Comparison of ENCODE assay signal across 12 mouse cellular contexts in genomic region chr9:70864039-70864438, GRCm38 (mm10).
DNase-seq lines count a peak whose midpoint lies in the region; ATAC-seq and TF ChIP-seq lines count a peak whose summit lies in the region.
"Had no signal": no experiment of that assay in that cellular context is flagged by ENCODE, and none has a peak within 500 bp of the region (broad histone marks: within the 10 kb centered on the region; RNA-seq: fewer than 3 reads in every experiment).

No protein-coding gene starts in this region.

- H3K27me3 ChIP-seq in intestine, embryonic 16.5 days (replicated peaks; ENCODE audit: control insufficient read depth, insufficient read depth, low read length), result no peaks in the 10 kb centered on the region
- H3K27me3 ChIP-seq in liver, embryonic 14.5 days (ENCODE audit: control insufficient read depth, insufficient read depth, low read length), result no peaks in the 10 kb centered on the region
- no peaks in the 10 kb centered on the region for H3K27me3 ChIP-seq in stomach, embryonic 15.5 days (replicated peaks)
- H3K27me3 ChIP-seq: midbrain, embryonic 15.5 days had no signal

- no peak for TF ChIP-seq CTCF in layer of hippocampus, adult 2 months (conservative IDR thresholded peaks at IDR 0.05)
- no peak for TF ChIP-seq CTCF in liver, embryonic 14.5 days (IDR thresholded peaks at IDR 0.05; ENCODE audit: low read depth)

- H3K4me3 ChIP-seq in layer of hippocampus, adult 2 months, result no peak overlapping the region
- H3K4me3 ChIP-seq in intestine, embryonic 16.5 days (ENCODE audit: low read length), result no peak overlapping the region
- H3K4me3 ChIP-seq in liver, embryonic 14.5 days (ENCODE audit: insufficient read depth in 1 of 2, low read depth in 2 of 2, low read length in 2 of 2), result no peak overlapping the region
- H3K4me3 ChIP-seq in stomach, embryonic 15.5 days (replicated peaks), result no peak overlapping the region
- H3K4me3 ChIP-seq: midbrain, embryonic 15.5 days had no signal

- peaks cover 25% of the 10 kb centered on the region for H3K4me1 ChIP-seq in intestine, embryonic 16.5 days (ENCODE audit: control insufficient read depth, insufficient read depth, low read length)
- peaks cover 20 to 23% of the 10 kb centered on the region in 2 experiments for H3K4me1 ChIP-seq in liver, embryonic 14.5 days (replicated peaks; ENCODE audit: control insufficient read depth in 2 of 2, insufficient read depth in 2 of 2, low read length in 1 of 2)
- H3K4me1 ChIP-seq in stomach, embryonic 15.5 days, result 0 out of 2 replicates have a peak, but pooled peaks cover 11% of the 10 kb centered on the region

- 40% methylated on average over 8 of the region's 8 CpGs for WGBS in intestine, embryonic 16.5 days
- WGBS in liver, embryonic 14.5 days (ENCODE audit: insufficient replicate concordance), result 24% methylated on average over 8 of the region's 8 CpGs
- WGBS in stomach, embryonic 15.5 days, result 53% methylated on average over 8 of the region's 8 CpGs

- no peak for DNase-seq in layer of hippocampus, adult 2 months (ENCODE audit: low spot score in 2 of 2)
- no peak for DNase-seq in layer of hippocampus, adult 18-20 months (ENCODE audit: low spot score in 2 of 2)
- no peak for DNase-seq in liver, embryonic 14.5 days (ENCODE audit: low read depth in 3 of 3, low spot score in 3 of 3)
- no peak for DNase-seq in layer of hippocampus, postnatal 10 days (ENCODE audit: low spot score in 2 of 2)
- DNase-seq in layer of hippocampus, adult 9-10 months (ENCODE audit: low spot score), result no peak
- DNase-seq: cerebellum, postnatal 10 days; right cerebral cortex, postnatal 14 days; thymus, postnatal 4 days had no signal

- no peaks in the 10 kb centered on the region for H3K9me3 ChIP-seq in intestine, embryonic 16.5 days (ENCODE audit: control insufficient read depth, low read length)
- no peaks in the 10 kb centered on the region for H3K9me3 ChIP-seq in liver, embryonic 14.5 days (ENCODE audit: control insufficient read depth, low read length)
- H3K9me3 ChIP-seq in stomach, embryonic 15.5 days, result no peaks in the 10 kb centered on the region
- H3K9me3 ChIP-seq: midbrain, embryonic 15.5 days had no signal

- no peaks in the 10 kb centered on the region for H3K36me3 ChIP-seq in intestine, embryonic 16.5 days (ENCODE audit: control insufficient read depth, insufficient read depth, low read length)
- no peaks in the 10 kb centered on the region for H3K36me3 ChIP-seq in liver, embryonic 14.5 days (replicated peaks; ENCODE audit: control insufficient read depth, insufficient read depth, low read depth)
- H3K36me3 ChIP-seq in stomach, embryonic 15.5 days, result no peaks in the 10 kb centered on the region
- H3K36me3 ChIP-seq: midbrain, embryonic 15.5 days had no signal

- peak; percentile 36; the same call in 1 of the 2 replicates for TF ChIP-seq EP300 in liver, embryonic 14.5 days (IDR thresholded peaks at IDR 0.05; ENCODE audit: low read depth)

- 0 out of 2 replicates have a peak, but pooled peaks have one; percentile 9 for ATAC-seq in intestine, embryonic 16.5 days
- ATAC-seq in liver, embryonic 14.5 days (ENCODE audit: insufficient read depth), result peak; percentile 82
- ATAC-seq in stomach, embryonic 15.5 days (ENCODE audit: insufficient read depth, low FRiP score, low read depth), result peak; percentile 54; the same call in 1 of the 2 replicates
- ATAC-seq: midbrain, embryonic 15.5 days had no signal

- H3K27ac ChIP-seq in layer of hippocampus, adult 2 months, result peak overlapping the region; percentile 65
- peak overlapping the region; percentile 86 for H3K27ac ChIP-seq in intestine, embryonic 16.5 days (ENCODE audit: low read length)
- peak overlapping the region; percentile 75 for H3K27ac ChIP-seq in liver, embryonic 14.5 days
- H3K27ac ChIP-seq in stomach, embryonic 15.5 days, result peak overlapping the region; percentile 79
- H3K27ac ChIP-seq: hindbrain, embryonic 14.5 days; midbrain, embryonic 15.5 days had no signal

- H3K9ac ChIP-seq in intestine, embryonic 16.5 days (ENCODE audit: low read depth, low read length), result no peak overlapping the region
- H3K9ac ChIP-seq in liver, embryonic 14.5 days (replicated peaks), result peak overlapping the region; percentile 48
- no peak overlapping the region for H3K9ac ChIP-seq in stomach, embryonic 15.5 days
- H3K9ac ChIP-seq: hindbrain, embryonic 14.5 days; midbrain, embryonic 15.5 days had no signal

- H3K4me2 ChIP-seq in intestine, embryonic 16.5 days (ENCODE audit: low read depth, low read length), result no peak overlapping the region
- no peak overlapping the region for H3K4me2 ChIP-seq in liver, embryonic 14.5 days (ENCODE audit: low read depth)
- no peak overlapping the region for H3K4me2 ChIP-seq in stomach, embryonic 15.5 days
- H3K4me2 ChIP-seq: hindbrain, embryonic 14.5 days; midbrain, embryonic 15.5 days had no signal

Comparison
In these comparisons a context has a peak if more than half of its experiments do, and no peak if none do; other contexts are left out.
1. ATAC-seq: peak in every context shown above with its lines; median percentile 82 in liver, embryonic 14.5 days; 54 in stomach, embryonic 15.5 days; 9 in intestine, embryonic 16.5 days.